Mouse (Mus musculus) adrenal gland, adult 18-20 months (tissue): ENCODE results near the gene Fam131b. TPM values are rescaled to one million over a fixed set of nuclear protein-coding genes. Genes with fewer than 3 reads are reported as not detected.

Experiments
- DNase-seq, 2 experiments: peaks; one replicate each; pipeline ENCODE4 v3.0.0; 2021 to 2022; ENCODE audit warnings: low spot score in 2 of 2
- total RNA-seq, 2 experiments: library from RNA; stranded (reverse); gene quantifications; 1 replicate in 1 of 2; 2 replicates in 1 of 2; pipeline ENCODE4 v1.2.3; 2021

Gene Fam131b
- total RNA-seq, 2 experiments from 2014 or later = 0.13 to 0.29 TPM

DNA sequence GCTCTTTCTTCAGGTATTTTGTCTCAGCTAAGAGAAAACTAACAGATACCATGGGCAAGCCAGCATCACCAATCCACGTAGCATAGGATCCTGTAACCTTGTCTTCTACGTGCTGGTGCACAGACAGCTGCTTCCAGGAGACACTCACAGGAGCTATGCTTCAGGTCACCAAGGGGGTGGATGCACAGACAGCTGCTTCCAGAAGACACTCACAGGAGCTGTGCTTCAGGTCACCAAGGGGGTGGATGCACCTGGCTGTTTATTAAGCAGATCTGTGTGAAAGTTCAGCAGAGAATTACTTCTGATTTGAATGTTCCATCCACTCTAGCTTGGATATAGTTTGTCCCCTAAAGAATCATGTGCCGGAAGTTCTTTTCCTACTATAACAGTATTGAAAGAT is 6.5 kb upstream of the Fam131b start:
- no peak for DNase-seq

GRCm38 (mm10) chr6:42330216-42330615 is 5.8 kb upstream of the Fam131b start:
- DNase-seq = no peak

- DNase-seq = no peak
Measured at GRCm38 (mm10) chr6:42328757-42329156, 4.3 kb upstream of the Fam131b start.

DNA sequence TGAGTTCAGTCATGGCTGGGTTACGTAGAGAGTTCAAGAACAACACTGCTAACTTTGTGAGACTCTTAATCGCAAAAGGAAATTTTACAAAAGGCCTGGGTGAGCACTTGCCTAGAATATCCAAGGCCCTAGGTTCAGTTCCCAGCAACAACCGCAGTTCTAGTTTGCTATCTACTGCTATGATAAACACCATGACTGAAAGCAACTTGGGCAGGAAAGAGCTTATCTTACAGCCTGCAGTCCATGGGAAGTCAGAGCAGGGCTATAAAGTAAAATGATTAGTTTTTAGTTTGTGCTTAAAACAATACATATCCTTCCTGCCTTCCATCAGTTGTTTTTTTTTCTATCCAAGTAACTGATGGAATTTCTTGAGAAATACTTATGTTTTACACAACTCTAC is 2.1 kb upstream of the Fam131b start:
- DNase-seq = no peak

DNA sequence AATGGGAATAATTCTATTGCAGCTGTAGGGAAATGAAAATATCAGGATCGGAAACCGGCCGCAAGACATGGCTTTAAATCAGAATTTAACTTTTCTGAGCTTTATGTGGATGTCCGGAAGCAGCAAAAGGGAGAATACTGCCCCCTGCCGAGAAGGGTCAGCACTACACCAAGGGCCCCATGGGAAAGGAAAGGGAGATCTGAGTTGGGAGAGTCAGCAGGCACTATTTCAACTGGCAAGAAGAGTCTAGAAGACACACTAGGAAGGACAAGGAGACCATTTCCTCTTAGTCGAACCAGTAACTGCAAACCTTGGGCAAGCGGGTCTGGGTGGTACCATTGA is 796 bp upstream of the Fam131b start:
- peak; percentile 71 to 80 for DNase-seq

- no peak for DNase-seq
Measured at GRCm38 (mm10) chr6:42324067-42324481, 369 bp downstream of the Fam131b start.

GRCm38 (mm10) chr6:42323371-42324066 is 924 bp downstream of the Fam131b start:
- DNase-seq = no peak

- DNase-seq = no peak
Measured at GRCm38 (mm10) chr6:42318293-42318692, 6.2 kb downstream of the Fam131b start.

- no peak for DNase-seq
Measured at GRCm38 (mm10) chr6:42310427-42311053, 13.9 kb downstream of the Fam131b start.

DNA sequence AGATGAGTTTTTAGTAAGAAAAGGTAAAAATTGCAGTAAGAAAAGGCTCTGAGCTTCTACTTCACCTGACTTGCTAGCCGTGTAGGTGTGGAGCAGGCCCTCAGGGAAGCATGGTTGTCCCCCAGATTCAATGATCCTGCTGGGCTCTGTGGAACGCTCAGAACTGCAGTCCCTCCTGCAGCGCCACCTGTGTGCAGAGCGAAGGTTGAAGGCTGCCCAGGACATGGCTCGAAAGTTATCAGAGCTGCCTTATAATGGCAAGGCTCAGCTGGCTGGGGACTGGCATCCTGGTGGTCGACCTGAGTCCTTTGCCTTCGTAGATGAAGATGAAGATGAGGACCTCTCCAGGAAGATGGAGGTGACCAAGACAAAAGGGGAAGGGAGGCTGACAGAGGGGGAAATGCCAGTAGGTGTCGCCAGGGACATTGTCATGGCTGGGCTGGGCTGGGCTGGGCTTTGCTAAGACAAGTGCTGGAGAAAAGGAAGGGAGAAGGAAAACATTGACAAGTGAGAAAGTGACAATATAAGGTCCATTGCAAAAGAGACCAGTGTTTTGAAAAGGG is 14.5 kb downstream of the Fam131b start:
- no peak for DNase-seq

DNA sequence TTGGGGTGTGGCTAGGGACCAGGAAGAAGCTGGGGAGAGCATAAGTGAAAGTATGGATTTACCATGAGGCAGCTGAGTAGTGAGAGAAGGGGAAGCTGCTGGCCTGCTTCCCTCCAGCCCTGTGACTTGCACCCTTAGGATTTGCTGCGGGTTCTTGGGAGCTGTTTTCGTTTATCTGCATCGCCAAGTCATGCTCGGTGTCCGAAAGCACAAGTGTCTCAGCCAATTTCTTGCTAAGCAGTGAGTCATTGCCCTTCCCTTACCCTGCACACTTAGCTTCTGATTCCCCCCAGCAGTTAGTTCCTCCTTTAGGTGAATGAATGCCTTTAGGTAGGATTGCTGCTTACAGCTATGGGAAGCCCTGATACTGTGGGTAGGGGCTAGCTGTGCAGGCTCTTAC is 25.1 kb downstream of the Fam131b start:
- no peak for DNase-seq

DNA sequence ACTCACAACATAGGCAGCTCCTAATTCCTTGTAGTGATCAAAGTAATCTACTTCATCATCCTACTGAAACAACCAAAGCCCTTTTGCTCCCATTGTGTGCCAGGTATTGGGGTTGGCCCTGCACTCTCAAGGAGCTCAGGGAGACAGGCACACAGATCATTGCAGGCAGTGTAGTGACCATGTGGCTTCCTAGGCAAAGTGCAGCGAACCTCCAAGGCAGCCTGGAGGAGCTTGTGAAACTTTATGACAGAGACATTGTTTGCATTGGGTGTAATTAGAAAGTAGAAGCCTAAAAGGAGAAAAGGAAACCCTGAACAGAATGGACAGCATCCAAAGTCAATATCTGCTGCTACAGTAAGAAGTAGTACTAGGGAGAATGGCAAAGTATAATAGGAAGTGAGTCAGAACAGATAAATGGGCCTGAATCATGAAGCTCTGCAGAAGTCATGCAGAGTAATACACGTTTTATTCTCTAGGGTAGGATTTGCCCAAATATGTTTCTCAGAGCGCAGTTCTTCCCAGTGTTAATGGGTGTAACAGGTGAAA is 28.8 kb downstream of the Fam131b start:
- DNase-seq = no peak

- DNase-seq = no peak
Measured at GRCm38 (mm10) chr6:42293327-42293726, 31.1 kb downstream of the Fam131b start.

- DNase-seq = no peak
Measured at GRCm38 (mm10) chr6:42287562-42287961, 36.9 kb downstream of the Fam131b start.

- no peak for DNase-seq
Measured at GRCm38 (mm10) chr6:42286448-42286847, 38.0 kb downstream of the Fam131b start, which contains the start of gene Clcn1. Gene Clcn1, plus strand, starts transcription at chr6:42286685.

- DNase-seq = no peak
Measured at GRCm38 (mm10) chr6:42282865-42283528, 41.4 kb downstream of the Fam131b start.

- no peak for DNase-seq
Measured at GRCm38 (mm10) chr6:42276151-42276550, 48.3 kb downstream of the Fam131b start.

DNA sequence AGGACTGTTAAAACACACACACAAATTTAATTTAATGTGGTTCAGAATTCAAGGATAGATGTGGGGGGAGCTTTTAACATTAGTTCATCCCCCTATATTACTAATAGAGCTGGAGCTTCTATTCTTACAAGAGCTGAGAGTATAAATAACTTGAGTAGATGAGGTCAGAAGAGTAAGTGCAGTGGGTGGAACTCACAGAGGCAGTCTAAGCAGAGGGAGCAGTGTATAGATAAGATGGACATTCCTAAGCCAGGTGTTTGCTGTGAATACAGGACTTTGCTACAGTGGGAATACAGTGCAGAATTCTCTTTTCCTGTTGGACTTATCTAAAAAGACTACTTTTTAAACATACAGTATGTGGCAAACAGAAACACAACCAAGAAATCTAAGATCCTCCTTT is 53.6 kb downstream of the Fam131b start:
- DNase-seq = no peak

DNA sequence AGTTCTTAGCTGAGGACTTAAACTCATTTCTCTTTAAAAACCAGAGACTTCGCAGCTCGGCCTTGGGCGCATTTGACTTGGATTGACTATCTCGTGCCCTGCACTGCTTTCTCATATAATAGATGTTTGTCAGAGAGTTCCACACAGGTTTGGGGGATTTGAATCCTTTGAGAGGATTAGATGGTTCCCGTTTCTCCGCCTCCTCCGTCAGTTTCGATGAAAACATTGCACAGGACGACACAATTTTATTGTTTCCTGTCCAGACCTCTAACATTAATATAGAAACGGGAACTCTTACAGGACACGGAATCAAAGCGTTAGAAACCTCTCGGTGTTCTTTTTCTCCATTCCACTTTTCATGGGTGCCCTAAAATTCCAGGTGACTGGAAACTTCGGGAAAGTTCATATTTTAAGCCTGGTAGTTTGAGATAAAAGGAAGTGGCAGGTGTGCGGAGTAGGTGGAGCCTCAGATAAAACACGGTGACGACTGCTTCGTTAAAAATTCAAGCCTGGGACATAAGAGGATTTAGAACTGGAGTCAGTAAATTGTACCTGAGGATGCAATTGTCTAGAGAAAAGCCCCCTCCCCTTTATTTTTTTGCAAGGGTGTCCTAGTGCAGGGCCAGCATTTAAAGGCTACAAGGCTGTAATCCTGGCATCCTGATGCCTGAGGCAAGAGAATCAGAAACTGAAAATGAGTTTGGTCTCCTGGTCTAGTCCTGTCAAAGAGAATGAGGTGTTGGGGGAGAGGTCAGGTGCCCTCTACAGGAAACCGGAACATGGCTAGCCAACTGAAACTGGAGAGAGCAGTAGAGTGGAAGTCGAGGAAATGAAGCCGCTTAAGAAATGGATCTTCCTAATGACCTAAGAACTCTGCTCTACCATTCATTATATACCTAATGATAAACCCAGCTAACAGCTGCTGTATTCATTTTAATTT is 58.8 kb downstream of the Fam131b start:
- no peak for DNase-seq
